Mouse (Mus musculus): ENCODE results near the gene 9930021J03Rik. TPM values are rescaled to one million over a fixed set of nuclear protein-coding genes. Genes with fewer than 3 reads are reported as not detected.

9930021J03Rik gene
- polyA plus RNA-seq, 1 experiment from 2014 or later = 5.7 TPM

DNA sequence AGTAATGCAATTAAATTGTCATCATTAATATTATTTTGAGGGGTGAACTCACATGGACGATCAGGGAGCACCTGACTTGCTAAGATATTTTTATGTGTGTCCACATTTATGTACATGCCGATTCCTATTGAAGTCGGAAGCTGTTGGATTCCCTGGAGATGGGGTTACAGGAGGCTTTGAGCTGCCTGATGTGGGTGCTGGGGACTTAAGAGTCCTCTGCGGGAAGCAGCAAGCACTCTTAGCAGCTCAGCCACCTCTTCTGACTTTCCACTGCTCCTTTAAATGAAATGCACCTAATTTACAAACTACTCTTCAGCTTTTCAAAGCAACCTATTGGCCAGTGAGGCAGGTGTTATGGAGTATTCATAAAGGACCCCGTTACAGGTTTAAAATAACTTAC is 97.3 kb downstream of the 9930021J03Rik start:
- no peak overlapping the region for H3K9ac ChIP-seq
- no peaks in the 10 kb centered on the region for H3K9me3 ChIP-seq (replicated peaks)
- no peak for ATAC-seq (replicated peaks; ENCODE audit: low FRiP score)
- H3K4me2 ChIP-seq = peak overlapping the region; percentile 53
- H3K4me1 ChIP-seq = peaks cover 11% of the 10 kb centered on the region
- H3K27me3 ChIP-seq = no peaks in the 10 kb centered on the region
- peak overlapping the region; percentile 32; the same call in 1 of the 2 replicates for H3K4me3 ChIP-seq (replicated peaks)
- 0 out of 2 replicates have a peak, but pooled peaks cover 2% of the 10 kb centered on the region for H3K36me3 ChIP-seq
- WGBS = 51% methylated on average over 5 of the region's 5 CpGs
- H3K27ac ChIP-seq = no peak overlapping the region

DNA sequence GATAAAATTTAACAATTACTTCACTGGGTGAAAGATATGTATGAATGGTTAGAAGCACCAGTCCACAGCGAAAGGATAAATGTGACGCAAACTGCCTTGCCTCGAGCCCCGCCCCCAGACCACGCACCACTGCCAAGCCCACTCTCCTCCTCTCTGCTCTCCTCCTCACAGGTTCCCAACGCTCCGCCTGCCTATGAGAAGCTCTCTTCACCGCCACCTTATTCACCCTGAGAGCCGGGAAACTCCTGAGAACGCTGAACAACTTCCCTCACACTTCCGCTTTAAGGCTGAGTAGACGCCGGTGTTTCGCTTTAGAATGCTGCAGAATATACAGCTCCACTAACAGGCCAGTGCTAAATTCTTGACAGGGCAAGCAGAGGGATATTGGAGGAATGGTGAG is 97.8 kb downstream of the 9930021J03Rik start:
- ATAC-seq (replicated peaks; ENCODE audit: low FRiP score) = no peak
- H3K4me3 ChIP-seq (replicated peaks) = peak overlapping the region; percentile 32
- 47% methylated on average over 14 of the region's 14 CpGs for WGBS
- H3K9me3 ChIP-seq (replicated peaks) = no peaks in the 10 kb centered on the region
- no peak overlapping the region for H3K9ac ChIP-seq
- peaks cover 11% of the 10 kb centered on the region for H3K4me1 ChIP-seq
- no peaks in the 10 kb centered on the region for H3K36me3 ChIP-seq
- H3K27ac ChIP-seq = no peak overlapping the region
- no peaks in the 10 kb centered on the region for H3K27me3 ChIP-seq
- peak overlapping the region; percentile 53 for H3K4me2 ChIP-seq

- H3K4me2 ChIP-seq = peak overlapping the region; percentile 53
- ATAC-seq (replicated peaks; ENCODE audit: low FRiP score) = no peak
These were observed 98.4 kb downstream of the 9930021J03Rik start for GRCm38 (mm10) chr19:29707314-29707898.

DNA sequence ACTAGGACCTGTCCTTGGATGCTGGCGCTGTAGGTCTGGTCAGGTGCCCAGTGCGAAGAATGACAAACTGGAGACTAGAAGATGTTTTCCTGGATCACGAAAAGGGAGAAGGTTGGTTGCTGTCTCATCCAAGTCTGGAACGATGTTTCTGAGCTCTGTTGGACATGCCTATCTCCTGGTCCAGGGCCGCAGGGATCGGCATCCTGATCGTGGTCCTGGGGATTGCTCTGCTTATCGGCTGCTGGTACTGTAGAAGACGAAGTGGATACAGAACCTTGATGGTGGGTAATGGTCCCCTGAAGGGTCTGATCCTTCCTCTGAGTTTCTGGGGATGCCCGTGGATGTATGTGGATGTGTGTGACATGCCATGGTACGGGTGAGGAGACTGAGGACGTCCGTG is 101.4 kb downstream of the 9930021J03Rik start:
- Histone ChIP-seq H3K27me3 (no peaks in the 10 kb centered on the region), H3K36me3 (no peaks in the 10 kb centered on the region), H3K9me3 (replicated peaks) (no peaks in the 10 kb centered on the region), H3K4me2 (no peak overlapping the region), H3K27ac (no peak overlapping the region), H3K4me3 (replicated peaks) (no peak overlapping the region), H3K4me1 (peaks cover 7% of the 10 kb centered on the region; the same call in 1 of the 2 replicates), H3K9ac (no peak overlapping the region)
- no peak for ATAC-seq (replicated peaks; ENCODE audit: low FRiP score)
- WGBS = 93% methylated on average over 13 of the region's 13 CpGs

More at GRCm38 (mm10) chr19:29707314-29707898, 98.4 kb downstream of the 9930021J03Rik start:
- H3K27ac ChIP-seq = no peak overlapping the region
- peaks cover 11% of the 10 kb centered on the region for H3K4me1 ChIP-seq
- no peaks in the 10 kb centered on the region for H3K9me3 ChIP-seq (replicated peaks)
- H3K4me3 ChIP-seq (replicated peaks) = no peak overlapping the region
- no peak overlapping the region for H3K9ac ChIP-seq
- WGBS = 91% methylated on average over 9 of the region's 9 CpGs
- H3K27me3 ChIP-seq = no peaks in the 10 kb centered on the region
- H3K36me3 ChIP-seq = no peaks in the 10 kb centered on the region

DNA sequence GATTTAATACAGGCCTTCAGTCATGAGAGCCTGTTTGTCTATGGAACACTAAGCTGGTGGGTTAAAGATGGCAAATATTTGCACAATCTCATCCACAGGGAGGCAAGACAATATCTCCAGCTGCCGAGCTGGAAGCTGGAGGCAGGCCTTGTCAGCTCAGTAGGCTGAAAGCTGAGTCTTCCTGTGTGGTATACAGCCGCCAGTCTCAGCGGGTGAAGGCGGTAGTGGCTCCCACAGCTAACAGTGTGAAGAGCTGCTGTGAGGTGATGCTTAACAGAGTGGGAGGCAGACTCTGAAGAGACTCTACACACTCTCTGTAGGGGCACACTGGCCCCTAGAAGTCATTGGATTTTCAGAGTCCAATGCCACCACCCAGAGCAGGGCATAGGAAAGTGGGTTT is 104.1 kb downstream of the 9930021J03Rik start:
- ATAC-seq (replicated peaks; ENCODE audit: low FRiP score) = no peak
- WGBS = 75% methylated on average over 4 of the region's 4 CpGs
- H3K4me1 ChIP-seq = peaks cover 3% of the 10 kb centered on the region; the same call in 1 of the 2 replicates

DNA sequence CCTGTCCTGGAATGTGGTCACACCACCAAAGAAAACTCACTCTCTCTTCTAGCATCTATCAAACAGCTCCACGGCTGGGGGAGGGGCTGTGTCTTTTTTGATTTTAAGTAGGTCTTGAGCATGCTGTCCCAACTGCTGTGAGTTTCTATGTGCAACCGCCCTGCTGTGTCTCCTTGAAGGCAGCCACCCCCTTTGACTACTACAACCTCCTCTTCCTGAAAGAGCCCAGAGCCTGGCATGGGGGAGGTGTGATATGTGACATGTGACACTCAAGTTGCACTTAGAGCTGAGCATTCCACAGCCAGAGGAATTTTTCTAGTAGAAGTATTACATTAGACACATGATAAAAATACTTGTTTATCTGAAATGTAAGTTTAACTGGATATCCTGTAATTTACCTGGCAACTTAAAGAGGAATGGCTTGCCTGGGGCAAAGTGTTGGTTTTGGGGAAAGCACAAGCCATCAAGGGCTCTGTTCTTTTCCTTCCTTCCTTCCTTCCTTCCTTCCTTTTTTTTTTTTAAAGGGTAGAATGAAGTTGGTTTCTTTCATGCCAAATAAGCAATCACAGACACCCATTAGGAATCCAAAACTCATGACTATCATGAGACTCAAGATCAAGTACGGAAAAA is 108.4 kb downstream of the 9930021J03Rik start, which contains the start of gene Mlana:
TSS of gene Mlana (plus strand) at position 580 of the 630 bp plus-strand sequence.
- Histone ChIP-seq H3K27ac (no peak within 1 kb of the TSS), H3K27me3 (no peaks in the 10 kb centered on the region), H3K9ac (no peak within 1 kb of the TSS), H3K36me3 (no peaks in the 10 kb centered on the region), H3K9me3 (replicated peaks) (peaks cover 3% of the 10 kb centered on the region; the same call in 1 of the 2 replicates), H3K4me1 (peaks cover 3% of the 10 kb centered on the region; the same call in 1 of the 2 replicates), H3K4me3 (replicated peaks) (no peak within 1 kb of the TSS), H3K4me2 (no peak within 1 kb of the TSS)
- 53% methylated on average over 3 of the region's 3 CpGs for WGBS
- ATAC-seq (replicated peaks; ENCODE audit: low FRiP score) = no peak

More for the DNA sequence above, 104.1 kb downstream of the 9930021J03Rik start:
- Histone ChIP-seq H3K27me3 (no peaks in the 10 kb centered on the region), H3K4me3 (replicated peaks) (no peak overlapping the region), H3K9me3 (replicated peaks) (no peaks in the 10 kb centered on the region), H3K36me3 (no peaks in the 10 kb centered on the region), H3K9ac (no peak overlapping the region), H3K27ac (no peak overlapping the region), H3K4me2 (no peak overlapping the region)

DNA sequence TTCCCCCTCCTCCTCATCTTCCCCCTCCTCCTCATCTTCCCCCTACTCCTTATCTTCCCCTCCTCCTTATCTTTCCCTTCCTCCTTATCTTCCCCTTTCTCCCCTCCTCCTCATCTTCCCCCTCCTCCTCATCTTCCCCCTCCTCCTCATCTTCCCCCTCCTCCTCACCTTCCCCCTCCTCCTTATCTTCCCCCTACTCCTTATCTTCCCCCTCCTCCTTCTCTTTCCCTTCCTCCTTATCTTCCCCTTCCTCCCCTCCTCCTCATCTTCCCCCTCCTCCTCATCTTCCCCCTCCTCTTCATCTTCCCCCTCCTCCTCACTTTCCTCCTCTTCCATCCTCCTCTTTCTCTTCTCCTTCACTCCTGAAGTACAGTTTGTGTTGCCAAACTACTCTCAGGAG is 108.9 kb downstream of the 9930021J03Rik start:
- no peaks in the 10 kb centered on the region for H3K36me3 ChIP-seq
- no peak overlapping the region for H3K4me3 ChIP-seq (replicated peaks)
- H3K4me1 ChIP-seq = peaks cover 3% of the 10 kb centered on the region; the same call in 1 of the 2 replicates
- no peak overlapping the region for H3K4me2 ChIP-seq
- ATAC-seq (replicated peaks; ENCODE audit: low FRiP score) = no peak
- no peak overlapping the region for H3K27ac ChIP-seq
- no peaks in the 10 kb centered on the region for H3K27me3 ChIP-seq
- peaks cover 3% of the 10 kb centered on the region; the same call in 1 of the 2 replicates for H3K9me3 ChIP-seq (replicated peaks)
- H3K9ac ChIP-seq = no peak overlapping the region

GRCm38 (mm10) chr19:29696309-29696708 is 109.5 kb downstream of the 9930021J03Rik start:
- H3K4me3 ChIP-seq (replicated peaks) = no peak overlapping the region
- H3K9me3 ChIP-seq (replicated peaks) = peaks cover 3% of the 10 kb centered on the region; the same call in 1 of the 2 replicates
- no peaks in the 10 kb centered on the region for H3K27me3 ChIP-seq
- H3K27ac ChIP-seq = no peak overlapping the region
- peaks cover 3% of the 10 kb centered on the region; the same call in 1 of the 2 replicates for H3K4me1 ChIP-seq
- H3K4me2 ChIP-seq = no peak overlapping the region
- ATAC-seq (replicated peaks; ENCODE audit: low FRiP score) = no peak
- H3K36me3 ChIP-seq = no peaks in the 10 kb centered on the region
- WGBS = 97% methylated on average over 4 of the region's 4 CpGs
- H3K9ac ChIP-seq = no peak overlapping the region

- Histone ChIP-seq H3K9ac (no peak overlapping the region), H3K4me2 (no peak overlapping the region), H3K27ac (no peak overlapping the region), H3K4me1 (peaks cover 3% of the 10 kb centered on the region; the same call in 1 of the 2 replicates), H3K9me3 (replicated peaks) (peaks cover 3% of the 10 kb centered on the region; the same call in 1 of the 2 replicates), H3K27me3 (no peaks in the 10 kb centered on the region), H3K36me3 (no peaks in the 10 kb centered on the region), H3K4me3 (replicated peaks) (no peak overlapping the region)
- WGBS = 92% methylated on average over 10 of the region's 10 CpGs
- ATAC-seq (replicated peaks; ENCODE audit: low FRiP score) = no peak
These were observed 110.7 kb downstream of the 9930021J03Rik start for GRCm38 (mm10) chr19:29695071-29695470.

DNA sequence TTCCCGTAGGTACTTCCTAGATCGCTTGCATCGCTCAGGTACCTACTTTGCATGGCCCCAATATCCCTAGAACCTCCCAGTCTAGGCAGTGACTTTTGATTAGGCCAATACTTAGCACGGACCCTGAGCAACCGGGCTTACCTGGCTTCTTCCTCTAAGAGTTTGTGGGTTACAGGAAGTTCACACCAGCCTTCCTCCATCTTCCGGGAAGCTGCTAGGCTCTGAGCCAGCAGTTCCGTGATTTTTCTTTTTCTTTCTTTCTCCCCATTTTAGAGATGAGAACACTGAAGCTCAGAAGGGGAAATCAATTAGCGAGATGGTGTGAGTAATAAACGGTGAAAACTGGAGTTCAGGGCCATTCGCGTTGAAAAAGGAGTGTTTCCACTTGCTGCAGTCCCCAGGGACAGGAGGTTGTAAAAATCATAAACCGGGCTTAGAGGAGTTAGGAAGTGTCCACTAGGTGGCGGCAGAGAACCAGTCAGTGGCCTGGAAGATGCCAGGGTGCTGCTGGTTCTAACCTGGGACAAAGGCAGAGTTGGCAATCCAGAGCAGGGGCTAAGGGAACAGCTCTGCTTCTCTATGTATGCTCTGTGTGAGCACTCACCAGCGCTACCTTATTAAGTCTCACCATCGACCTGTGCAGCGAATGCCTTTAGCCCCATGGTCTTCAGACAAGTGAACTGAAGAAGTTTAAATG is 121.8 kb downstream of the 9930021J03Rik start:
- Histone ChIP-seq H3K36me3 (no peaks in the 10 kb centered on the region), H3K9me3 (replicated peaks) (peaks cover 10% of the 10 kb centered on the region), H3K27me3 (no peaks in the 10 kb centered on the region), H3K4me3 (replicated peaks) (no peak overlapping the region), H3K4me1 (no peaks in the 10 kb centered on the region), H3K27ac (no peak overlapping the region), H3K4me2 (no peak overlapping the region), H3K9ac (no peak overlapping the region)
- WGBS = 53% methylated on average over 16 of the region's 16 CpGs
- ATAC-seq (replicated peaks; ENCODE audit: low FRiP score) = no peak

- no peak overlapping the region for H3K9ac ChIP-seq
- no peaks in the 10 kb centered on the region for H3K27me3 ChIP-seq
- H3K4me1 ChIP-seq = peaks cover 13% of the 10 kb centered on the region
- H3K9me3 ChIP-seq (replicated peaks) = peaks cover 10% of the 10 kb centered on the region
- 81% methylated on average over 13 of the region's 13 CpGs for WGBS
- H3K4me3 ChIP-seq (replicated peaks) = no peak overlapping the region
- no peak for ATAC-seq (replicated peaks; ENCODE audit: low FRiP score)
- no peak overlapping the region for H3K4me2 ChIP-seq
- no peak overlapping the region for H3K27ac ChIP-seq
- H3K36me3 ChIP-seq = no peaks in the 10 kb centered on the region
These were observed 125.3 kb downstream of the 9930021J03Rik start for GRCm38 (mm10) chr19:29680182-29681152.

All from kidney, embryonic 15.5 days (tissue).